Mouse (Mus musculus): ENCODE data around the gene Chordc1.
A peak's percentile ranks its signal among the peaks of the same experiment; 100 is the strongest.
"Not testable (repeated sequence)": the region's sequence is repeated elsewhere in the genome, so short reads cannot be mapped to it uniquely, and the experiment has no call there.

Gene Chordc1

DNA sequence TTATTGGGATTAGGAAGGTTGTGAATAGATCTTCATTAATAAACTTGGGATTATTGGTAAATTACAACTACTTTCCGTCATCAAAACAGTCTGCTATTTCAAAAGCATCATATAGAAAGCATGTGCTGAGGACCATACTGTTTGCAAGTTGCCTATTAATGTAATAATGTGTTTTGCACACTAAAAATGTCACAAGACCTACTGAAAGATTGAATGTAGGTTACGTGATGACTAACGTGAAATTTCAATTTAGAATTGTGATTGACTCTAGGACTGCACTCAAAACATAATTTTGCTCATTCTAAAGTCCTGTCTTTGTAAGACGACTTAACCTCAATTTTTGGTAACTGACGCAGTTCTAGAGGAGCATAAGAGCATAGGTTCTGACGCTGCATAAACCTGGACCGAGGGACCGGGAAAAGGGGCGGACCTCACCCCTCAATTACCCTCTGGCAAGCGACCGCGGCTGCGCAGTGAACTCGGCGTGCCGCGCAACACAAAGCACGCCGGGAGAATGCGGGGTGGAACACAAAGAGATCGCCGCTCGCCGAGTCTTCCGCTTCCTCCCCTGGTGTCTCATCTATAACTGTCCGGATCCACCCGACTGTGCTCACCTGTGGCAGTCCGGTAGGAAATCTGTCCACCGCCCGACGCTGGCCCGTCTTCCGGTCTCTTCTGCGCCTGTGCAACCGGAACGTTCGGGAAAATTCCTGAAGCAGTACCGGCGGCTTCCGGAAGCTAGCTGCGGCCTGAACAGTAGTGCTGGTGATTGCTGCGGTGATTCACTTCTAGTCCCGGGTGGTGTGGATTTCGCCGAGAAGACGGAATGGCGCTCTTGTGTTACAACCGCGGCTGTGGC lies at the start of gene Chordc1:
Chordc1 (plus strand) TSS at position 555 of the 859 bp plus-strand sequence.
- peak; percentile 98 for DNase-seq (ENCODE audit: low read depth)

GRCm38 (mm10) chr9:18275901-18276300 lies 16.0 kb upstream of the Chordc1 start:
- DNase-seq (ENCODE audit: low read depth) = no peak

DNA sequence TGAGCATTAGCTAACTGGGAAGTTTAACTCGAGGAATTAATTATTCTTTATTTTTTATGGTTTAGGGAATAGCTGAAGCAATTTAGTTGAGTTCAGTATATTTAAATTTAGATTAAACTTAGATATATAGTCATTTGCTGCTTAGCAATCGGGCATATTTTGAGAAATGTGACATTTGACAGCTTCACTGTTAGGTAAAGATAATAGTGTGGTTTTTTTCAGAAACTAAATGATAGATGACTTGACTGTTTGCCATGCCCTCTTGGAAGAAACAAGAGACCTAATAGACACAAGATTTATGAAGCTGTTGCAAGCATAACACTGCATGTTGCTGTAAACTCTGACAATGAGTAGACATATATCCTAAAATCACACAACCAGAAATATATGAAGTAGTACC lies 15.1 kb upstream of the Chordc1 start:
- DNase-seq (ENCODE audit: low read depth) = no peak

DNA sequence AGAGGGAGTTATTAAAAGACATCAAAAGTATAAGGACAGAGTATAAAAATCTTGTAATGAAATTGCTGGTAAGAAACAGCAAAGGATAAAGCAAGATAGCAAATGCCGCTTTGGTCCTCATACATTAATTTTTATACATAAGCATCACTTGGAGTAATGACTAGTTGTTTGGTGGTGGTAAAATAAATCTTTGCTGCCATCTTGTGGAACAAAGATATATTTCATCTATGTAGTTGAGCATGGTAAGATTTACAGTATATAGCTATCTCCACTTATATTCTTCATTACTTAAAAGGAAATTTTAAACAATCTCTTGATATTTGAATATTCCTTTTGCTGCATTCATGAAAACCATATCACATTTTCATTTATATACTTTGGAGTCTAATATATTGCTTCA lies 14.4 kb upstream of the Chordc1 start:
- peak; percentile 59 for DNase-seq (ENCODE audit: low read depth)

- DNase-seq (ENCODE audit: low read depth) = not testable (repeated sequence)
Observed at GRCm38 (mm10) chr9:18278693-18279092, 13.2 kb upstream of the Chordc1 start.

DNA sequence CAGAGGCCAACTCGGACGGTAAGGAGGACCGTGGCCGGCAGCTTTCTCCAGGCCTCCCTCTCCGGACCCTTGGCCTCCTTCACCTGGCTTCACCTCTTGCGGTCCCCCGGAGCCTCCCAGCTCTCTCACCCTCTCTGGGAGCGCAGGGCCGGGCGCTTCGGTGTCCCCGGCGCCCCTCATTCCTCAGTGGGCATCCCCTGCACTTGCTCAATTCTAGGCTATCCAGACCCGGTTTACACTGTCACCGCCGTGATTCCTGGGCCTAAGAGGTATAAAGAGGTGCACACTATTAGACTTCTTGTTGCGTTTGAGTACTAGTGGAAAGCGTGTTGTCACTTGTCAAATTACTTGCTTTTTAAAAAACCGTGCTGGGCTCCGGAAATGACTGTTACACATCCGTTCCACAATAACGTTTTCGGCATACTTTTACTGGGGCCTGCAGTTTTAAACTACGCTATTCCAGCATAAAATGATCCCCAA lies 558 bp downstream of the Chordc1 start:
- no peak for DNase-seq (ENCODE audit: low read depth)

GRCm38 (mm10) chr9:18293026-18293781 lies 1.3 kb downstream of the Chordc1 start:
- no peak for DNase-seq (ENCODE audit: low read depth)

DNA sequence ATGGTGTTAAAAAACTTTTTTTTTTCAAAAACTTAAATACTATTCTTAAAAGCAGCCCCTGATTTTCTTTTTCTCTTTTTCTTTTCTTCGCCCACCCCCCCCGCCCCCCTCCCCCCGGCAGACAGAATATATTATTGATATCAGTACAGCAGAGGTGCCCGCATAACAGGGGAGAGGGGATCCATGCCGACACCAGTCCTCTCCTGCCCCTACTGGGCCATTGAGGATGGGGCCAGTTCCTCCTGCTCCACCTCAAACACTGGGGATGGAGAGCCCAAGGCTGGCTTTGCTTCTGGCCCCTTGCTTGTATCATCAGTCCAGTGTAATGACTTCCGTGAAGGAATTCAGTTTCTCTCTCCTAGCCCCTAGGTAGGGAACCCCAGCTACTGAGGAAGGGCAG lies 6.4 kb downstream of the Chordc1 start:
- no peak for DNase-seq (ENCODE audit: low read depth)

GRCm38 (mm10) chr9:18319990-18320389 lies 28.1 kb downstream of the Chordc1 start:
- DNase-seq (ENCODE audit: low read depth) = no peak

Measured in NIH3T3 (cell line).